In genomic region chr14:75459991-75460390, GRCm38 (mm10) we compare ENCODE assay signal across 12 mouse cellular contexts. TPM values are rescaled to one million over a fixed set of nuclear protein-coding genes. Genes with fewer than 3 reads are reported as not detected.
DNase-seq lines count a peak whose midpoint lies in the region; ATAC-seq lines count a peak whose summit lies in the region.
"Had no signal": no experiment of that assay in that cellular context is flagged by ENCODE, and none has a peak within 500 bp of the region (broad histone marks: within the 10 kb centered on the region; RNA-seq: fewer than 3 reads in every experiment).

No protein-coding gene starts in this region.

- ATAC-seq in forebrain, embryonic 12.5 days (ENCODE audit: low FRiP score), result peak; percentile 20; the same call in 1 of the 2 replicates
- no peak for ATAC-seq in granulocyte monocyte progenitor cell, adult 5-6 weeks (replicated peaks; ENCODE audit: poor library complexity, severe bottlenecking)

- H3K36me3 ChIP-seq in forebrain, embryonic 12.5 days (replicated peaks), result no peaks in the 10 kb centered on the region
- H3K36me3 ChIP-seq: heart, embryonic 15.5 days had no signal

- peaks cover 38% of the 10 kb centered on the region for H3K4me1 ChIP-seq in forebrain, embryonic 12.5 days

- peak overlapping the region; percentile 75 for H3K4me2 ChIP-seq in forebrain, embryonic 12.5 days
- H3K4me2 ChIP-seq: heart, embryonic 15.5 days had no signal

- intact Hi-C loops in left cerebral cortex, postnatal 36 days (cut with DNase I), result loop anchor here (10.0 kb wide), 2 partner anchors 185 to 255 kb away; partner anchors contain the start of gene Erich6b

- peak overlapping the region; percentile 33; the same call in 1 of the 2 replicates for H3K9ac ChIP-seq in forebrain, embryonic 12.5 days
- H3K9ac ChIP-seq: heart, embryonic 15.5 days had no signal

- H3K4me3 ChIP-seq in forebrain, embryonic 12.5 days (replicated peaks), result no peak overlapping the region
- H3K4me3 ChIP-seq: heart, embryonic 15.5 days had no signal

- H3K27me3 ChIP-seq in forebrain, embryonic 12.5 days, result peaks cover 3% of the 10 kb centered on the region; the same call in 1 of the 2 replicates

- H3K9me3 ChIP-seq in forebrain, embryonic 12.5 days, result no peaks in the 10 kb centered on the region
- H3K9me3 ChIP-seq: heart, embryonic 15.5 days had no signal

- DNase-seq in layer of hippocampus, adult 9-11 months, result peak; percentile 36
- DNase-seq in layer of hippocampus, adult 9-10 months (ENCODE audit: low spot score), result no peak
- peak; percentile 57 to 63 for DNase-seq in left cerebral cortex, postnatal 36 days (ENCODE audit: low spot score in 2 of 2)
- peak; percentile 42 for DNase-seq in right cerebral cortex, postnatal 14 days
- no peak for DNase-seq in gastrocnemius, postnatal 10 days
- DNase-seq in B cell, adult 2 months, result no peak
- DNase-seq: kidney, adult 11 months; lung, adult 18-20 months had no signal

- H3K27ac ChIP-seq in forebrain, embryonic 12.5 days, result peak overlapping the region; percentile 91
- H3K27ac ChIP-seq: heart, embryonic 15.5 days had no signal

- 29% methylated on average over 3 of the region's 3 CpGs for WGBS in forebrain, embryonic 12.5 days

RNA-seq across cellular contexts. Expression of gene Siah3, which starts 4.2 kb away (rescaled TPM):
- polyA plus RNA-seq in forebrain, embryonic 12.5 days (2016; fragmentation: Nextera tagmentation; extraction: Ambion mirVana), result 4.2 and 6.1 TPM in 2 replicates
- 1 to 10 TPM; 6.7 to 7.5 TPM for total RNA-seq in left cerebral cortex, postnatal 36 days (2021)
- not detected in 2 replicates for total RNA-seq in granulocyte monocyte progenitor cell, adult 5-6 weeks (2014; fragmentation: Nextera tagmentation)
- total RNA-seq in granulocyte monocyte progenitor cell, adult 5-6 weeks (2017), result not detected in 2 replicates
- total RNA-seq in gastrocnemius, postnatal 10 days (2021), result under 1 TPM; 0.63 to 0.81 TPM
- total RNA-seq: CH12.LX had no signal

Comparison
In these comparisons a context has a peak if more than half of its experiments do, and no peak if none do; other contexts are left out.
1. DNase-seq: peak in layer of hippocampus, adult 9-11 months (single experiment), left cerebral cortex, postnatal 36 days (2 of 2) and right cerebral cortex, postnatal 14 days (single experiment); none in layer of hippocampus, adult 9-10 months (single experiment), gastrocnemius, postnatal 10 days (single experiment) and B cell, adult 2 months (0 of 2).
2. RNA of gene Siah3, which starts 4.2 kb away (total RNA-seq): 6.7 to 7.5 TPM in left cerebral cortex, postnatal 36 days; 0.63 to 0.81 TPM in gastrocnemius, postnatal 10 days and not detected in granulocyte monocyte progenitor cell, adult 5-6 weeks; every median in the first group is over 4 times any median in the second.